Mouse (Mus musculus) intestine, embryonic 14.5 days (tissue): ENCODE results near the gene Celf2. TPM values are rescaled to one million over a fixed set of nuclear protein-coding genes. Genes with fewer than 3 reads are reported as not detected.

ENCODE experiments used
- ATAC-seq: fragments of 200-750 bp; cut with Nextera tagmentation; replicated peaks from 2 replicates; pipeline ENCODE4 v1.8.0; 2017; ENCODE audit warnings: low read depth, moderate number of reproducible peaks, moderate TSS enrichment, moderate library complexity; ENCODE audit not compliant: low FRiP score, low TSS enrichment
- DNase-seq: peaks from one replicate; pipeline ENCODE4 v3.0.0-alpha.2; 2018; ENCODE audit warnings: low spot score
- H3K27ac ChIP-seq: fragments of 300-500 bp; sonication (generic); 2 replicates; pipeline ENCODE4 v1.5.1; 2014; ENCODE audit warnings: low read depth, mild to moderate bottlenecking, control low read depth
- H3K27me3 ChIP-seq: fragments of 300-500 bp; sonication (generic); replicated peaks from 2 replicates; pipeline ENCODE4 v1.6.1; 2014; ENCODE audit warnings: low read length, control low read depth; ENCODE audit not compliant: control insufficient read depth, insufficient read depth
- H3K36me3 ChIP-seq: fragments of 300-500 bp; sonication (generic); 2 replicates; pipeline ENCODE4 v1.6.1; 2014; ENCODE audit warnings: low read length, control low read depth; ENCODE audit not compliant: control insufficient read depth, insufficient read depth
- H3K4me1 ChIP-seq: fragments of 300-500 bp; sonication (generic); replicated peaks from 2 replicates; pipeline ENCODE4 v1.6.1; 2014; ENCODE audit warnings: low read length, control low read depth, mixed read lengths; ENCODE audit not compliant: control insufficient read depth, insufficient read depth
- H3K4me2 ChIP-seq: fragments of 300-500 bp; sonication (generic); 2 replicates; pipeline ENCODE4 v1.6.1; 2014; ENCODE audit warnings: low read length
- H3K4me3 ChIP-seq: fragments of 300-500 bp; sonication (generic); 2 replicates; pipeline ENCODE4 v1.5.1; 2014; ENCODE audit warnings: low read depth, low read length, control low read depth, mixed read lengths
- H3K9ac ChIP-seq: fragments of 300-500 bp; sonication (generic); 2 replicates; pipeline ENCODE4 v1.6.1; 2014; ENCODE audit warnings: mild to moderate bottlenecking, low read length
- H3K9me3 ChIP-seq: fragments of 300-500 bp; sonication (generic); 2 replicates; pipeline ENCODE4 v1.6.1; 2016; ENCODE audit warnings: low read length, control low read depth; ENCODE audit not compliant: control insufficient read depth
- WGBS: fragments of 180-500 bp; shearing (Covaris S2); extraction: QIAGEN DNeasy Blood & Tissue Kit; methylation state at CpG from one replicate; pipeline ENCODE4 v1.1.7; 2014; 5-methylcytosine and 5-hydroxymethylcytosine counted together
- polyA plus RNA-seq: library from polyadenylated mRNA; unstranded; fragments of >200 nt; fragmentation: Nextera tagmentation; extraction: Ambion mirVana; gene quantifications from 2 replicates; pipeline ENCODE4 v1.2.1, GENCODE M21; 2014

Gene Celf2
- polyA plus RNA-seq, 1 experiment from 2014 or later, result 53.5 TPM

GRCm38 (mm10) chr2:6561337-6561736, 948.0 kb downstream of the Celf2 start:
- Histone ChIP-seq H3K4me3 (no peak overlapping the region), H3K36me3 (peaks cover 3% of the 10 kb centered on the region; the same call in 1 of the 2 replicates), H3K9ac (no peak overlapping the region), H3K9me3 (no peaks in the 10 kb centered on the region), H3K4me1 (no peaks in the 10 kb centered on the region), H3K27me3 (no peaks in the 10 kb centered on the region), H3K27ac (no peak overlapping the region), H3K4me2 (no peak overlapping the region)
- WGBS, result 90% methylated on average over 3 of the region's 3 CpGs
- ATAC-seq (no peak), DNase-seq (no peak)

GRCm38 (mm10) chr2:6560802-6561201, 948.6 kb downstream of the Celf2 start:
- Histone ChIP-seq H3K9me3 (no peaks in the 10 kb centered on the region), H3K9ac (no peak overlapping the region), H3K4me2 (no peak overlapping the region), H3K36me3 (peaks cover 3% of the 10 kb centered on the region; the same call in 1 of the 2 replicates), H3K27me3 (no peaks in the 10 kb centered on the region), H3K4me1 (no peaks in the 10 kb centered on the region), H3K27ac (no peak overlapping the region), H3K4me3 (no peak overlapping the region)
- ATAC-seq (no peak), DNase-seq (no peak)
- 94% methylated on average over 3 of the region's 3 CpGs for WGBS

GRCm38 (mm10) chr2:6559581-6559980, 949.8 kb downstream of the Celf2 start:
- no peak for ATAC-seq
- WGBS, result 89% methylated on average over 2 of the region's 2 CpGs

GRCm38 (mm10) chr2:6558303-6559254, 950.8 kb downstream of the Celf2 start:
- no peaks in the 10 kb centered on the region for H3K27me3 ChIP-seq
- no peak overlapping the region for H3K4me3 ChIP-seq
- no peaks in the 10 kb centered on the region for H3K9me3 ChIP-seq
- DNase-seq, result no peak
- no peak overlapping the region for H3K27ac ChIP-seq
- no peaks in the 10 kb centered on the region for H3K4me1 ChIP-seq
- H3K36me3 ChIP-seq, result peaks cover 3% of the 10 kb centered on the region; the same call in 1 of the 2 replicates
- WGBS, result 87% methylated on average over 14 of the region's 14 CpGs
- no peak overlapping the region for H3K4me2 ChIP-seq
- H3K9ac ChIP-seq, result no peak overlapping the region
- ATAC-seq, result no peak

More at GRCm38 (mm10) chr2:6559581-6559980, 949.8 kb downstream of the Celf2 start:
- H3K4me1 ChIP-seq, result no peaks in the 10 kb centered on the region
- H3K9ac ChIP-seq, result no peak overlapping the region
- DNase-seq, result no peak
- H3K36me3 ChIP-seq, result peaks cover 3% of the 10 kb centered on the region; the same call in 1 of the 2 replicates
- no peak overlapping the region for H3K4me3 ChIP-seq
- no peak overlapping the region for H3K27ac ChIP-seq
- no peaks in the 10 kb centered on the region for H3K9me3 ChIP-seq
- no peak overlapping the region for H3K4me2 ChIP-seq
- no peaks in the 10 kb centered on the region for H3K27me3 ChIP-seq

- no peak for DNase-seq
- no peak overlapping the region for H3K4me2 ChIP-seq
- WGBS, result 77% methylated on average over 3 of the region's 3 CpGs
- ATAC-seq, result no peak
- peaks cover 3% of the 10 kb centered on the region; the same call in 1 of the 2 replicates for H3K36me3 ChIP-seq
- H3K27ac ChIP-seq, result no peak overlapping the region
- H3K9me3 ChIP-seq, result no peaks in the 10 kb centered on the region
- no peaks in the 10 kb centered on the region for H3K27me3 ChIP-seq
- no peak overlapping the region for H3K9ac ChIP-seq
- H3K4me3 ChIP-seq, result no peak overlapping the region
- H3K4me1 ChIP-seq, result no peaks in the 10 kb centered on the region
Measured at GRCm38 (mm10) chr2:6557749-6558148, 951.6 kb downstream of the Celf2 start.

- WGBS, result 90% methylated on average over 2 of the region's 2 CpGs
- H3K4me2 ChIP-seq, result no peak overlapping the region
- no peaks in the 10 kb centered on the region for H3K4me1 ChIP-seq
- no peak overlapping the region for H3K9ac ChIP-seq
- ATAC-seq (no peak), DNase-seq (no peak)
- no peak overlapping the region for H3K27ac ChIP-seq
- H3K9me3 ChIP-seq, result no peaks in the 10 kb centered on the region
- H3K27me3 ChIP-seq, result no peaks in the 10 kb centered on the region
- H3K4me3 ChIP-seq, result no peak overlapping the region
- H3K36me3 ChIP-seq, result peaks cover 3% of the 10 kb centered on the region; the same call in 1 of the 2 replicates
Measured at GRCm38 (mm10) chr2:6556913-6557312, 952.5 kb downstream of the Celf2 start.

GRCm38 (mm10) chr2:6553656-6554055, 955.7 kb downstream of the Celf2 start:
- H3K9ac ChIP-seq, result no peak overlapping the region
- H3K27ac ChIP-seq, result no peak overlapping the region
- no peaks in the 10 kb centered on the region for H3K27me3 ChIP-seq
- H3K4me1 ChIP-seq, result no peaks in the 10 kb centered on the region
- 85% methylated on average over 7 of the region's 7 CpGs for WGBS
- no peak overlapping the region for H3K4me2 ChIP-seq
- DNase-seq (no peak), ATAC-seq (no peak)
- 0 out of 2 replicates have a peak, but pooled peaks cover 4% of the 10 kb centered on the region for H3K36me3 ChIP-seq
- H3K9me3 ChIP-seq, result no peaks in the 10 kb centered on the region
- H3K4me3 ChIP-seq, result no peak overlapping the region

- no peak for DNase-seq
- no peak overlapping the region for H3K9ac ChIP-seq
- H3K36me3 ChIP-seq, result 0 out of 2 replicates have a peak, but pooled peaks cover 4% of the 10 kb centered on the region
- no peaks in the 10 kb centered on the region for H3K9me3 ChIP-seq
- no peak overlapping the region for H3K4me3 ChIP-seq
- H3K27me3 ChIP-seq, result no peaks in the 10 kb centered on the region
- H3K27ac ChIP-seq, result no peak overlapping the region
- no peak overlapping the region for H3K4me2 ChIP-seq
- no peak for ATAC-seq
- no peaks in the 10 kb centered on the region for H3K4me1 ChIP-seq
- 92% methylated on average over 7 of the region's 7 CpGs for WGBS
Measured at GRCm38 (mm10) chr2:6549251-6549650, 960.1 kb downstream of the Celf2 start.
